Mouse (Mus musculus) retina, postnatal 1 day (tissue): ENCODE data around the gene Ifna11.
A peak's percentile ranks its signal among the peaks of the same experiment; 100 is the strongest.

ENCODE experiments used
- DNase-seq: peaks from one replicate; pipeline ENCODE4 v3.0.0-alpha.2; 2012

The Ifna11 gene

DNA sequence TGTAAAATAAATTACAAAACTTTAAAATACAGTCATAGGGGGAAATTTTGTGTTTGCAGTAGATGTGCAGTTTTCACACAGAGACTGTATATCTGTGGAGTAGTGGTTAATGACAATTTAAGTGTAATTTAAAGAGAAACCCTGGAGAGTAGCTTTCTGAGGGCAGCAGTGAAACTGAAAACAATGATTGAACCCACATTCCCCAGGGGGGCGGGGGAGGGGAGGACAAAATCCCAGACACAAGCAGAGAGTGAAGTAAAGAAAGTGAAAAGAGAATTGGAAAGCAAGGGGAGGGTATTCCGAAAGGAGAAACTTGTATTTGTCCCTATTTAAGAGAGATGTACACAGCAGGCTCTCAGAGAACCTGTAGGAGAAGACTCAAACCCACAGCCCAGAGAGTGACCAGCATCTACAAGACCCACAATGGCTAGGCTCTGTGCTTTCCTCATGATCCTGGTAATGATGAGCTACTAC lies 21.7 kb downstream of the Ifna11 start, which contains the start of gene Ifna4:
Gene Ifna4, plus strand, starts transcription at position 424 of the 474 bp plus-strand sequence.
- DNase-seq, result no peak

DNA sequence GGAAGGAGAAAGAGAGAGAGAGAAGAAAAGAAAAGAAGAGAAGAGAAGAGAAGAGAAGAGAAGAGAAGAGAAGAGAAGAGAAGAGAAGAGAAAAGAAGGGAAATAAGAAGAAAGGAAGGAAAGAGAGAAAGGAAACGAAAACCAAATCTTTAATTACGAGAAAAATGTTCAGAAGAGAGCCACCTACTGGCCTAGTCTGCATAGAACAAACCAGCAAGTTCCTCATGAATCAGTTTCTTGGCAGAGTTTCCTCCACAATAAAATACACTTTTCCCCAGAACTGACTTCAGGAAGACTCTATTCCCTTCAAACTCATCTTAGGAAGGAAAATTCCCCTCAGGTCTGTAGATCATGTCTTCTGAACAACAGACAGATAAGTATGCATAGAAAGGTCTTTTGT lies 25.6 kb downstream of the Ifna11 start:
- no peak for DNase-seq

DNA sequence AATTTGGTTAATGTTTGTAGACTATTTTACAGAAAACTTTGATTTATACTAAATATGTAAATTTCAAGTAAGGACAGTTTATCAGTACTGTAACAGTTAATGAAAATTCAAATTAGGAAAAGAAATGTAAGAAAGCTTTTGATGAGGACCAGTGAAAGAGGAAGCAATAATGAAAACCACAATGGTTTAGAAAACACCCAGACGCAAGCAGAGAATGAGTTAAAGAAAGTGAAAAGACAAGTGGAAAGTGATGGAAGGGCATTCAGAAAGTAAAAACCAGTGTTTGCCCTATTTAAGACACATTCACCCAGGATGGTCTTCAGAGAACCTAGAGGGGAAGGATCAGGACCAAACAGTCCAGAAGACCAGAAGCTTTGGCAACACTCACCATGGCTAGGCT lies 29.9 kb downstream of the Ifna11 start, which contains the start of gene Ifna1:
Gene Ifna1, plus strand, starts transcription at position 390 of the 400 bp plus-strand sequence.
- DNase-seq, result no peak

DNA sequence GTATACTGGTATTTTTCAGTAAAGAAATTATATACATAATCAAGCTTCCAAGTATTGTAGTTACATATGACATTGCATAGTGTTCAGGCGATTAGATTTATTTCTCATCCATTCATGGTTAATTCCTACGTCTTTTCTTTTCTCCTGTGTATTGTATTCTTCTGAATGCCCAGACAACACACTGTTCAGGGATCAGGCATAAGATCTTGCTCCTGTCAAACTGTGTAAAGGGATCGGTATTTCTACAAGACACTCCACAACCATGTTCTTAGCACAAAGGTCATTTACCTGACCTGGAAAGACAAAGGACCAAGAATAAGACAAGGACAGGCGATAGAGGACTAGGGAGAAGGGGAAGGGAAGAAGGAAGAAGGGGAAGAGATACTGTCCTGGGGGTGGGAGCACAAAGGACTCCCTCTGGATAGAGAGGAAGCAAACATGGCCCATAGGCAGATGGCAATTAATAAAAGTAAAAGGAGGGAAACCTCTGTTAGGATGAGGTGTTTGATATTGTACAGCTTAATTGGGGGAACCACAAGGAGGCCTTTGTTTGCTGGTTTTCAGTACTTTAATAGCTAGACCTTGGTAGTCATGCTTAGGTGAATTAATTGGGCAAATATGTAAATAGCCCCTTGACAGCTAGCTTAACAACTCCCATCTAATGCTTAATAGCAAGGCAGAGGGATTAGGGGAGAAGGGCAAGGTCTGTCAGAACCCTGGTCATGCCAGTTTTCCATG lies 31.4 kb downstream of the Ifna11 start:
- DNase-seq, result peak; percentile 50

DNA sequence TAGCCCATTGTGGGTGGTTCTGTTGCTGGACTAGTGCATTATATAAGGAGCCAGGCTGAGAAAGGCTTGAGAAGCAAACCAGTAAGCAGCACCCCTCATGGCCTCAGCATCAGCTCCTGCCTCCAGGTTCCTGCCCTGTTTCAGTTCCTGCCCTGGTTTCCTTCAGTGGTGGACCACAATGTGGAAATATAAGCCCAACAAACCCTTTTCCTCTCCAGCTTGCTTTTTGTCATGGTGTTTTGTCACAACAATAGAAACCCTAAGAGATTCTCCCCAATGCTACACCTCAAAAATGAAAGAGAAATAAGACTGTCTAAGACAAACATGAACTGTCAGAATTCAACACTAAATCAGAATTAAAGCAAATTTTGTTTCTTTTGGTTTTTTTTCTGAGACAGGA lies 39.5 kb downstream of the Ifna11 start:
- DNase-seq, result no peak

DNA sequence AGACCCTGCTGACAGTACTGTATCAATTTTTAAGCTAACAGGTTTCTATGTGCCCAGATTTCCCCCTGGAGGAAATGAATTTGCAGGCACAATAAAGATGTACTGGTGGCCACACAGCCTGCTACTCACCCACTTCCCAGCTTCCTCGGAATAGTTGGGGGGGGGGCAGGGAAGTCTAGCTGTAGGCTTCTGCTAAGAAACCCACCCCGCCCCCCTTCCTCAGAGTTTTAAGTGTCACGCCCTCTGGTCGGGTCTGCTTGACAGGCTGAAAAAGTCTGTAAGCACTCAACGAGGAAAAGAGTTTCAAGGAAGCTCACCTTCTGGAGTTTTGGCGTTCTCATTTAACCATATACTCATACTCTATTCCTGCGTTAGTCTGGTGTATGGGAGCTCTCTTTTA lies 43.5 kb downstream of the Ifna11 start:
- DNase-seq, result no peak

DNA sequence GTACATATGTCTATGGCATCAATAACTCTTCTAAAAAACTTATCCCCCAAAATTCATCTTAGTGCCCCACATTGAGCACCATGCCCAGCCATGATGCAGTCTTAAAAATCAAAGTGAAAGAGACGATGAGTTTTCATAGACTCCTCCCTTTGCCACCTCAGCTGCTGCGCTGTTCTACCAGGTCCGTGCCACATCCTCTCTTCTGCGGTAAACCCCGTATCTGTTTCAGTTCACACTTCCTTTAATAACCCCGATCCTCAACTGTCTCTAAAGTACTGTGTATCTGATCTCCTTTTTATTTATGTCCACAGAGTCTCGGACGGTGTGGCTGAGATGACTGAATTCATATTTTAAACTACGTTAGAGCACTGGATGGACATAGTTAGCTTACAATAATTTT lies 44.8 kb downstream of the Ifna11 start:
- no peak for DNase-seq

DNA sequence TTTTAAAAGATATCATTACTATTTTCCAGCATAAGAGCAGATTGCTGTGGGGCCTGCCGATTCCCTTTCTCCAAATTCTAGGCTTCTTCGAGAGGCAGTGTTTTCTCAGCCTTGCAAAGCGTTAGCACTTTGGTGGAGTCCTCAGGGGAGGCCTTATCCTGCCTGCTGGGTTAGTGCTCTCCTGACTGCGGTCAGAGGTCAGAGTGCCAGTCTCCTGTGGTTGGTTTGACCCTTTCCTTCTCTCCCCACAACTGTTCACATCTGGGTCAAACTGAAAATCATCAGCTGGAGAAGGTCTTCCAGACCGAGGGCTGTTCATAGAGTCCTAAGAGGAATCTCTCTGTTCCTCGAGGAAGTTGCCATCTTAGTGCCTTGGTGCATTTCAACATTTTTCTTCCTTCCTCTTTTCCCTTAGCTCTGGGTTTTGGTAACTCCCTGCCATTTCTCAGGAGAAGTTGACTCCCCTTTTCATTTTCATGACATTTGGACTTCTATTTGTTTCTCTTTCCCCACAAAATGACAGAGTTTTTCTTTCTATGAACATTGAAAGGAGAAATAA lies 45.3 kb downstream of the Ifna11 start:
- no peak for DNase-seq

DNA sequence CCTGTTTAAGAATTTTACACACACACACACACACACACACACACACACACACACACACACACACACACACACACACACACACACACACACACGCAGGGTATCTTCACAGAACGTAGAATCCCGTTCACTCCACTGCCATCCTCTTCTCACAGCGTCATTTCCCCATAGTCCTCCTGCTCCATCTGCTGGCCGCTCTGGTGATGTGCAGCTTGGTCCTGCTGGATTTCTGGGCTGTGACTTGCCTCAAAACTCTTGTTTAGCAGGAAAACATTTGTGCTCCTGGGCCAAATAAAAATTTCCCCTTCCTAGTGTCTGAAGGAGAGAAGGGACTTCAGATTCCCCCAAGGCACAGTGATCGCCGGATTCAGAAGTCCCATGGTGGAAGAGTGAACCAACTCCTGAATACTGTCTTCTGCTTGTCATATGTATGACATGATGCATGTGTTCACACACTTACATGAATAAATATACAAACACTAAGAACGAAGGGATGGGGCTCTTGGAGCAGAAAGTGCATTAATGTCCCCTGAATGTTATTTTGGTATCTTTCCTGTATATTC lies 47.7 kb downstream of the Ifna11 start:
- peak; percentile 88 for DNase-seq

DNA sequence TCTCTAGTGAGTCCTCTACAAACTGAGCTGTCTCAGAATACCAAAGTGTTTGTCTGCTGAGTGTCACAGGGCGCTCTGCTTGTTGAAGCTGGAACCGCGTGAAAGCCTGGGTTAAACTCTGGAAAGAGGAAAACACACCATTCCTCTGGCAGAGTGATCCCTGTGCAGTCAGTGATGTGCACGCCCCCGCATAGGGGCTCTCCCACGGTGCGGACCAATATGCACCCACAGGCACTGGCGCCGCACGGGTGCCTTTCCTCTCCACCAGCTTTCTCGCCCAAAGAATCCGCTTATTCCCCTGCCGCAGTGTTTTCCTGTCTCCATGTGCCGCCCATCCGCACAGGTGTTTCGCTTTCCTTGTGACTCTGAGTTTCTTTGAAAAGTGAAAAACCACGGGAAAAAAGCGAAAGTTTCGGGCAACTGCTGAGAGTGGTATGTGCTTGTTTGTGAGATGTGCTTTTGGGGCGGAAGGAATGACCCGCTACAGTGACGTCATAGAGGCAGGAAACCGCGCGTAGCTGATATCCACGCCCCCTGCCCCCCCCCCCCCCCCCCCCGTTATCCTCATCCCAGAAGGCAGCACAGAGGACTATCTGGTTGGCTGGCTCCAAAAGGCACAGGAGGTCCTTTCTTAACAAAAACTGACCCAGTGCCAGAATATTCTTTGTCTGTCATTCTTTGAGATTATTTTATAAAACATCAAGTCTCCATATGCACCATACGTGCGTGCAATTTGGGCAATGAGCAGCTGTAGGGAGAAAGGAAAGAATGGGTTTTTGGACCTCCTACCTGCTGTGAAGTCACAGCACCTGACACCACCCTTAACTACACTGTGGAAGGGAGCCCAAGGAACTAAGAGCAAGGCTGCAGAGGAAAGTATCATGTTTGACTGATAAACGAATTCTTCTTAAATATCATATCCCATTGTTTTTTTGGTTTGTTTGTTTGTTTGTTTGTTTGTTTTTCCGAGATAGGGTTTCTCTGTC lies 48.5 kb downstream of the Ifna11 start:
- peak; percentile 76 for DNase-seq
